Mouse (Mus musculus) cortical plate, adult 2 months (tissue): ENCODE measurements around the gene Dis3l2.

Source experiments
- CTCF ChIP-seq: fragments of 200-500 bp; IDR thresholded peaks from 2 replicates; pipeline ENCODE4 v1.5.1; 2011; ENCODE audit warnings: mild to moderate bottlenecking, control low read depth, low read length; ENCODE audit not compliant: insufficient read depth; ENCODE audit errors: extremely low read depth
- POLR2A ChIP-seq: fragments of 200-500 bp; IDR thresholded peaks from 2 replicates; pipeline ENCODE4 v1.6.1; 2011; ENCODE audit warnings: mild to moderate bottlenecking, low read length, control low read depth; ENCODE audit not compliant: insufficient read depth; ENCODE audit errors: extremely low read depth

DNA sequence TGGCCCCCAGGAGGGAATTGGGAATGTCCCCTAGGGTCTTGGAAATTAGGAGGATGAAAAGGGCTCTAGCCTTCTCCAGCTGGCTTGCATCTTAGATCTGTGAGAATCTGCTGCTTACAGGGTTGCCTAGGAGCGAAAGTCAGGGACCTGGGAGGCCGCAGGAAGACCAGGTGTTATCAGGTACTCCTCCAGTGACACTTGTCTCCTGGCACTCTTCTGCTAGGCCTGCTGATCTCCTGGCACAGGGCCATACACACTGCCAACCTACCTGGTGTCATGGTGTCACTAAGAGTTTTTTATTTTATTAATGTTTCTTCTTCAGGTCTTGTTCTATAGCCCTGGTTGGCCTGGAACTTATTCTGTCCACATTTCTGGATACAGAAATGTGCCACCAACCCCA is 38.5 kb upstream of the Dis3l2 start:
- TF ChIP-seq POLR2A (no peak), CTCF (no peak)
